ENCODE assay signal across 9 mouse cellular contexts in genomic region chr2:166100309-166101262, GRCm38 (mm10). TPM values are rescaled to one million over a fixed set of nuclear protein-coding genes. Genes with fewer than 3 reads are reported as not detected.
DNase-seq lines count a peak whose midpoint lies in the region; ATAC-seq and TF ChIP-seq lines count a peak whose summit lies in the region.
"Had no signal": no experiment of that assay in that cellular context is flagged by ENCODE, and none has a peak within 500 bp of the region (broad histone marks: within the 10 kb centered on the region; RNA-seq: fewer than 3 reads in every experiment).

No protein-coding gene starts in this region.

- H3K36me3 ChIP-seq in kidney, embryonic 15.5 days: no peaks in the 10 kb centered on the region
- no peaks in the 10 kb centered on the region for H3K36me3 ChIP-seq in kidney, adult 2 months (ENCODE audit: control insufficient read depth, insufficient read depth, low read length)
- no peaks in the 10 kb centered on the region for H3K36me3 ChIP-seq in neural tube, embryonic 13.5 days
- H3K36me3 ChIP-seq in testis, adult 2 months (ENCODE audit: control insufficient read depth, insufficient read depth, low read length): no peaks in the 10 kb centered on the region

- no peak for TF ChIP-seq POLR2A in kidney, adult 2 months (IDR thresholded peaks at IDR 0.05; ENCODE audit: low read depth, low read length)
- no peak for TF ChIP-seq POLR2A in testis, adult 2 months (IDR thresholded peaks at IDR 0.05; ENCODE audit: control insufficient read depth, low read depth, low read length)

- no peaks in the 10 kb centered on the region for H3K27me3 ChIP-seq in kidney, embryonic 15.5 days
- no peaks in the 10 kb centered on the region for H3K27me3 ChIP-seq in kidney, adult 2 months (replicated peaks; ENCODE audit: control insufficient read depth, insufficient read depth, low read length)
- 0 out of 2 replicates have a peak, but pooled peaks cover 3% of the 10 kb centered on the region for H3K27me3 ChIP-seq in neural tube, embryonic 13.5 days
- H3K27me3 ChIP-seq in testis, adult 2 months (ENCODE audit: control insufficient read depth, insufficient read depth, low read length): no peaks in the 10 kb centered on the region

- peak; percentile 61 to 62 for DNase-seq in cerebellum, postnatal 10 days
- DNase-seq in kidney, adult 2 months: no peak
- DNase-seq in neural tube, embryonic 10.5 days (ENCODE audit: extremely low spot score, low spot score): no peak
- DNase-seq in gastrocnemius, adult 18-20 months (ENCODE audit: low spot score): no peak
- DNase-seq: kidney, adult 8-10 months had no signal

- WGBS in kidney, embryonic 15.5 days: 77% methylated on average over 21 of the region's 21 CpGs
- 77% methylated on average over 21 of the region's 21 CpGs for WGBS in kidney, adult 2 months
- WGBS in neural tube, embryonic 13.5 days: 67% methylated on average over 21 of the region's 21 CpGs

- no peak for ATAC-seq in cerebellum, adult (ENCODE audit: insufficient number of reproducible peaks, low FRiP score, low TSS enrichment)
- ATAC-seq in kidney, embryonic 15.5 days (replicated peaks; ENCODE audit: low FRiP score): no peak
- ATAC-seq in neural tube, embryonic 13.5 days (ENCODE audit: low read depth): no peak

- 0 out of 2 replicates have a peak overlapping the region, but pooled peaks have one; percentile 13 for H3K27ac ChIP-seq in kidney, embryonic 15.5 days
- H3K27ac ChIP-seq in kidney, adult 2 months (ENCODE audit: insufficient read depth, low read depth, low read length): no peak overlapping the region
- H3K27ac ChIP-seq in neural tube, embryonic 13.5 days (replicated peaks): peak overlapping the region; percentile 63
- peak overlapping the region; percentile 10; the same call in 1 of the 2 replicates for H3K27ac ChIP-seq in testis, adult 2 months (ENCODE audit: control insufficient read depth, insufficient read depth, low read depth, low read length)

- no peak overlapping the region for H3K4me3 ChIP-seq in kidney, embryonic 15.5 days (replicated peaks)
- no peak overlapping the region for H3K4me3 ChIP-seq in kidney, adult 2 months (ENCODE audit: insufficient read depth, low read depth, low read length)
- no peak overlapping the region for H3K4me3 ChIP-seq in neural tube, embryonic 13.5 days
- no peak overlapping the region for H3K4me3 ChIP-seq in testis, adult 2 months (ENCODE audit: control insufficient read depth, low read depth, low read length)

- H3K9me3 ChIP-seq in kidney, embryonic 15.5 days (replicated peaks): no peaks in the 10 kb centered on the region
- H3K9me3 ChIP-seq in neural tube, embryonic 13.5 days: no peaks in the 10 kb centered on the region

- no peak for TF ChIP-seq CTCF in kidney, adult 2 months (conservative IDR thresholded peaks at IDR 0.05; ENCODE audit: insufficient read depth, insufficient read length, low read depth, low read length)
- no peak for TF ChIP-seq CTCF in testis, adult 2 months (IDR thresholded peaks at IDR 0.05; ENCODE audit: control insufficient read depth, insufficient read depth, insufficient replicate concordance, low read depth, low read length)

- H3K4me2 ChIP-seq in kidney, embryonic 15.5 days: no peak overlapping the region
- no peak overlapping the region for H3K4me2 ChIP-seq in neural tube, embryonic 13.5 days

- peaks cover 36% of the 10 kb centered on the region for H3K4me1 ChIP-seq in kidney, embryonic 15.5 days
- no peaks in the 10 kb centered on the region for H3K4me1 ChIP-seq in kidney, adult 2 months (ENCODE audit: control insufficient read depth, insufficient read depth, low read length)
- H3K4me1 ChIP-seq in neural tube, embryonic 13.5 days (replicated peaks): peaks cover 66% of the 10 kb centered on the region
- H3K4me1 ChIP-seq in testis, adult 2 months (ENCODE audit: control insufficient read depth, insufficient read depth, low read length): peaks cover 2% of the 10 kb centered on the region; the same call in 1 of the 2 replicates

- H3K9ac ChIP-seq in kidney, embryonic 15.5 days: no peak overlapping the region
- H3K9ac ChIP-seq in neural tube, embryonic 13.5 days: no peak overlapping the region

RNA-seq across cellular contexts. Expression of gene Sulf2, which starts 54.9 kb away (rescaled TPM):
- 61.0 and 65.3 TPM in 2 replicates for polyA plus RNA-seq in kidney, embryonic 15.5 days (2015; fragmentation: Nextera tagmentation; extraction: Ambion mirVana)
- 18.6 and 23.8 TPM in 2 replicates for polyA plus RNA-seq in kidney, adult 2 months (2012; rRNA removed)
- 116 and 122 TPM in 2 replicates for polyA plus RNA-seq in neural tube, embryonic 13.5 days (2015; fragmentation: Nextera tagmentation; extraction: Ambion mirVana)
- 14.2 and 15.6 TPM in 2 replicates for polyA plus RNA-seq in testis, adult 2 months (2012; rRNA removed)
- total RNA-seq in gastrocnemius, adult 18-20 months (2021): 10 to 100 TPM in 1 of 2 experiments, 1 to 10 TPM in 1; 8.7 to 12.3 TPM

Comparison
In these comparisons a context has a peak if more than half of its experiments do, and no peak if none do; other contexts are left out.
1. DNase-seq: peak in cerebellum, postnatal 10 days (2 of 2); none in kidney, adult 2 months (single experiment), neural tube, embryonic 10.5 days (single experiment) and gastrocnemius, adult 18-20 months (single experiment).